Mouse (Mus musculus) embryonic facial prominence, embryonic 13.5 days (tissue): ENCODE data around the gene Sh3bp5. TPM values are rescaled to one million over a fixed set of nuclear protein-coding genes. Genes with fewer than 3 reads are reported as not detected.

ENCODE experiments used
- ATAC-seq: fragments of 200-750 bp; cut with Nextera tagmentation; 2 replicates; pipeline ENCODE4 v1.8.0; 2017; ENCODE audit warnings: low read depth; ENCODE audit not compliant: insufficient number of reproducible peaks, insufficient read depth, low FRiP score, low TSS enrichment
- H3K27ac ChIP-seq: fragments of 300-500 bp; sonication (generic); 2 replicates; pipeline ENCODE4 v1.5.1; 2015; ENCODE audit warnings: moderate library complexity, mild to moderate bottlenecking, inconsistent platforms
- H3K27me3 ChIP-seq: fragments of 300-500 bp; sonication (generic); 2 replicates; pipeline ENCODE4 v1.6.1; 2015; ENCODE audit warnings: mild to moderate bottlenecking, inconsistent platforms
- H3K36me3 ChIP-seq: fragments of 300-500 bp; sonication (generic); 2 replicates; pipeline ENCODE4 v1.6.1; 2015; ENCODE audit warnings: mild to moderate bottlenecking, inconsistent platforms
- H3K4me1 ChIP-seq: fragments of 300-500 bp; sonication (generic); 2 replicates; pipeline ENCODE4 v1.6.1; 2015; ENCODE audit warnings: inconsistent platforms
- H3K4me2 ChIP-seq: fragments of 300-500 bp; sonication (generic); 2 replicates; pipeline ENCODE4 v1.6.1; 2015; ENCODE audit warnings: moderate library complexity, mild to moderate bottlenecking, inconsistent platforms
- H3K4me3 ChIP-seq: fragments of 300-500 bp; sonication (generic); 2 replicates; pipeline ENCODE4 v1.5.1; 2015; ENCODE audit warnings: mild to moderate bottlenecking, inconsistent platforms
- H3K9ac ChIP-seq: fragments of 300-500 bp; sonication (generic); 2 replicates; pipeline ENCODE4 v1.6.1; 2015; ENCODE audit warnings: mild to moderate bottlenecking, inconsistent platforms
- H3K9me3 ChIP-seq: fragments of 300-500 bp; sonication (generic); 2 replicates; pipeline ENCODE4 v1.6.1; 2016; ENCODE audit warnings: inconsistent platforms
- WGBS: fragments of 180-500 bp; shearing (Covaris S2); methylation state at CpG from one replicate; pipeline ENCODE4 v1.1.7; 2015; ENCODE audit warnings: mixed read lengths; 5-methylcytosine and 5-hydroxymethylcytosine counted together
- polyA plus RNA-seq: library from polyadenylated mRNA; unstranded; fragments of >200 nt; fragmentation: Nextera tagmentation; extraction: Ambion mirVana; gene quantifications from 2 replicates; pipeline ENCODE4 v1.2.1, GENCODE M21; 2015

Gene Sh3bp5
- polyA plus RNA-seq, 1 experiment from 2014 or later, result 40.1 TPM

GRCm38 (mm10) chr14:31406154-31406810 is 29.6 kb downstream of the Sh3bp5 start:
- Histone ChIP-seq H3K9me3 (no peaks in the 10 kb centered on the region), H3K27me3 (no peaks in the 10 kb centered on the region), H3K4me2 (no peak overlapping the region), H3K27ac (no peak overlapping the region), H3K36me3 (peaks cover 17% of the 10 kb centered on the region), H3K4me3 (no peak overlapping the region), H3K4me1 (peaks cover 8% of the 10 kb centered on the region; the same call in 1 of the 2 replicates), H3K9ac (no peak overlapping the region)
- ATAC-seq, result no peak; the same call in 1 of the 2 replicates
- 85% methylated on average over 12 of the region's 12 CpGs for WGBS

GRCm38 (mm10) chr14:31405652-31406051 is 30.2 kb downstream of the Sh3bp5 start:
- no peak overlapping the region for H3K9ac ChIP-seq
- no peak overlapping the region for H3K4me2 ChIP-seq
- no peaks in the 10 kb centered on the region for H3K27me3 ChIP-seq
- no peak overlapping the region for H3K27ac ChIP-seq
- peaks cover 12% of the 10 kb centered on the region for H3K36me3 ChIP-seq
- no peaks in the 10 kb centered on the region for H3K9me3 ChIP-seq
- no peak overlapping the region for H3K4me3 ChIP-seq
- 83% methylated on average over 6 of the region's 6 CpGs for WGBS
- peaks cover 8% of the 10 kb centered on the region; the same call in 1 of the 2 replicates for H3K4me1 ChIP-seq
- ATAC-seq, result no peak

GRCm38 (mm10) chr14:31404663-31405062 is 31.2 kb downstream of the Sh3bp5 start:
- 94% methylated on average over 4 of the region's 4 CpGs for WGBS
- Histone ChIP-seq H3K27ac (no peak overlapping the region), H3K4me3 (no peak overlapping the region), H3K27me3 (no peaks in the 10 kb centered on the region), H3K36me3 (peaks cover 10% of the 10 kb centered on the region; the same call in 1 of the 2 replicates), H3K4me1 (0 out of 2 replicates have a peak, but pooled peaks cover 4% of the 10 kb centered on the region), H3K9me3 (no peaks in the 10 kb centered on the region), H3K9ac (no peak overlapping the region), H3K4me2 (no peak overlapping the region)
- ATAC-seq, result no peak

GRCm38 (mm10) chr14:31403995-31404394 is 31.9 kb downstream of the Sh3bp5 start:
- no peak for ATAC-seq
- H3K4me2 ChIP-seq, result no peak overlapping the region
- no peak overlapping the region for H3K4me3 ChIP-seq
- no peak overlapping the region for H3K9ac ChIP-seq
- H3K27ac ChIP-seq, result no peak overlapping the region
- 70% methylated on average over 8 of the region's 8 CpGs for WGBS
- no peaks in the 10 kb centered on the region for H3K27me3 ChIP-seq
- H3K36me3 ChIP-seq, result peaks cover 10% of the 10 kb centered on the region; the same call in 1 of the 2 replicates
- H3K4me1 ChIP-seq, result 0 out of 2 replicates have a peak, but pooled peaks cover 8% of the 10 kb centered on the region
- no peaks in the 10 kb centered on the region for H3K9me3 ChIP-seq

GRCm38 (mm10) chr14:31403556-31403955 is 32.3 kb downstream of the Sh3bp5 start:
- WGBS, result 83% methylated on average over 9 of the region's 9 CpGs
- Histone ChIP-seq H3K27ac (no peak overlapping the region), H3K27me3 (no peaks in the 10 kb centered on the region), H3K9me3 (no peaks in the 10 kb centered on the region), H3K9ac (no peak overlapping the region), H3K36me3 (peaks cover 10% of the 10 kb centered on the region; the same call in 1 of the 2 replicates), H3K4me1 (0 out of 2 replicates have a peak, but pooled peaks cover 5% of the 10 kb centered on the region), H3K4me2 (no peak overlapping the region), H3K4me3 (no peak overlapping the region)
- ATAC-seq, result no peak

GRCm38 (mm10) chr14:31402693-31403092 is 33.2 kb downstream of the Sh3bp5 start:
- WGBS, result 77% methylated on average over 5 of the region's 5 CpGs

GRCm38 (mm10) chr14:31401918-31402427 is 33.9 kb downstream of the Sh3bp5 start:
- no peak overlapping the region for H3K27ac ChIP-seq
- WGBS, result 73% methylated on average over 6 of the region's 6 CpGs
- no peak overlapping the region for H3K4me2 ChIP-seq
- H3K27me3 ChIP-seq, result no peaks in the 10 kb centered on the region
- no peak overlapping the region for H3K4me3 ChIP-seq
- no peaks in the 10 kb centered on the region for H3K9me3 ChIP-seq
- peaks cover 12% of the 10 kb centered on the region; the same call in 1 of the 2 replicates for H3K36me3 ChIP-seq
- H3K4me1 ChIP-seq, result peaks cover 8% of the 10 kb centered on the region; the same call in 1 of the 2 replicates
- H3K9ac ChIP-seq, result no peak overlapping the region
- ATAC-seq, result no peak

More at GRCm38 (mm10) chr14:31402693-31403092, 33.2 kb downstream of the Sh3bp5 start:
- no peaks in the 10 kb centered on the region for H3K9me3 ChIP-seq
- H3K27me3 ChIP-seq, result no peaks in the 10 kb centered on the region
- no peak overlapping the region for H3K27ac ChIP-seq
- peaks cover 14% of the 10 kb centered on the region; the same call in 1 of the 2 replicates for H3K36me3 ChIP-seq
- peaks cover 7% of the 10 kb centered on the region; the same call in 1 of the 2 replicates for H3K4me1 ChIP-seq
- no peak for ATAC-seq
- H3K4me2 ChIP-seq, result no peak overlapping the region
- no peak overlapping the region for H3K9ac ChIP-seq
- H3K4me3 ChIP-seq, result no peak overlapping the region

- ATAC-seq, result no peak
- no peak overlapping the region for H3K4me2 ChIP-seq
- no peak overlapping the region for H3K9ac ChIP-seq
- no peak overlapping the region for H3K4me3 ChIP-seq
- H3K9me3 ChIP-seq, result no peaks in the 10 kb centered on the region
- H3K27ac ChIP-seq, result no peak overlapping the region
- H3K36me3 ChIP-seq, result peaks cover 12% of the 10 kb centered on the region; the same call in 1 of the 2 replicates
- no peaks in the 10 kb centered on the region for H3K27me3 ChIP-seq
- 78% methylated on average over 11 of the region's 11 CpGs for whole genome bisulfite sequencing
- peaks cover 8% of the 10 kb centered on the region; the same call in 1 of the 2 replicates for H3K4me1 ChIP-seq
Measured at GRCm38 (mm10) chr14:31400896-31401295, 35.0 kb downstream of the Sh3bp5 start.

GRCm38 (mm10) chr14:31400246-31400645 is 35.6 kb downstream of the Sh3bp5 start:
- Histone ChIP-seq H3K4me1 (peaks cover 8% of the 10 kb centered on the region; the same call in 1 of the 2 replicates), H3K4me3 (no peak overlapping the region)

GRCm38 (mm10) chr14:31399271-31399670 is 36.6 kb downstream of the Sh3bp5 start:
- no peak for ATAC-seq
- WGBS, result 65% methylated on average over 3 of the region's 3 CpGs
- no peaks in the 10 kb centered on the region for H3K9me3 ChIP-seq
- H3K4me1 ChIP-seq, result peaks cover 8% of the 10 kb centered on the region; the same call in 1 of the 2 replicates
- H3K9ac ChIP-seq, result no peak overlapping the region
- H3K4me3 ChIP-seq, result no peak overlapping the region
- no peak overlapping the region for H3K4me2 ChIP-seq
- H3K27me3 ChIP-seq, result no peaks in the 10 kb centered on the region
- no peak overlapping the region for H3K27ac ChIP-seq
- H3K36me3 ChIP-seq, result peaks cover 8% of the 10 kb centered on the region; the same call in 1 of the 2 replicates

More at GRCm38 (mm10) chr14:31400246-31400645, 35.6 kb downstream of the Sh3bp5 start:
- no peak overlapping the region for H3K27ac ChIP-seq
- 83% methylated on average over 7 of the region's 7 CpGs for WGBS
- H3K4me2 ChIP-seq, result no peak overlapping the region
- peaks cover 12% of the 10 kb centered on the region; the same call in 1 of the 2 replicates for H3K36me3 ChIP-seq
- H3K9ac ChIP-seq, result no peak overlapping the region
- no peak for ATAC-seq
- no peaks in the 10 kb centered on the region for H3K9me3 ChIP-seq
- H3K27me3 ChIP-seq, result no peaks in the 10 kb centered on the region

- Histone ChIP-seq H3K4me3 (no peak overlapping the region), H3K4me2 (no peak overlapping the region), H3K9me3 (no peaks in the 10 kb centered on the region), H3K27me3 (no peaks in the 10 kb centered on the region), H3K9ac (no peak overlapping the region), H3K36me3 (peaks cover 8% of the 10 kb centered on the region; the same call in 1 of the 2 replicates), H3K27ac (no peak overlapping the region), H3K4me1 (peaks cover 8% of the 10 kb centered on the region; the same call in 1 of the 2 replicates)
- no peak for ATAC-seq
- WGBS, result 84% methylated on average over 11 of the region's 11 CpGs
Measured at GRCm38 (mm10) chr14:31398819-31399218, 37.1 kb downstream of the Sh3bp5 start.
